In the genomic region with DNA sequence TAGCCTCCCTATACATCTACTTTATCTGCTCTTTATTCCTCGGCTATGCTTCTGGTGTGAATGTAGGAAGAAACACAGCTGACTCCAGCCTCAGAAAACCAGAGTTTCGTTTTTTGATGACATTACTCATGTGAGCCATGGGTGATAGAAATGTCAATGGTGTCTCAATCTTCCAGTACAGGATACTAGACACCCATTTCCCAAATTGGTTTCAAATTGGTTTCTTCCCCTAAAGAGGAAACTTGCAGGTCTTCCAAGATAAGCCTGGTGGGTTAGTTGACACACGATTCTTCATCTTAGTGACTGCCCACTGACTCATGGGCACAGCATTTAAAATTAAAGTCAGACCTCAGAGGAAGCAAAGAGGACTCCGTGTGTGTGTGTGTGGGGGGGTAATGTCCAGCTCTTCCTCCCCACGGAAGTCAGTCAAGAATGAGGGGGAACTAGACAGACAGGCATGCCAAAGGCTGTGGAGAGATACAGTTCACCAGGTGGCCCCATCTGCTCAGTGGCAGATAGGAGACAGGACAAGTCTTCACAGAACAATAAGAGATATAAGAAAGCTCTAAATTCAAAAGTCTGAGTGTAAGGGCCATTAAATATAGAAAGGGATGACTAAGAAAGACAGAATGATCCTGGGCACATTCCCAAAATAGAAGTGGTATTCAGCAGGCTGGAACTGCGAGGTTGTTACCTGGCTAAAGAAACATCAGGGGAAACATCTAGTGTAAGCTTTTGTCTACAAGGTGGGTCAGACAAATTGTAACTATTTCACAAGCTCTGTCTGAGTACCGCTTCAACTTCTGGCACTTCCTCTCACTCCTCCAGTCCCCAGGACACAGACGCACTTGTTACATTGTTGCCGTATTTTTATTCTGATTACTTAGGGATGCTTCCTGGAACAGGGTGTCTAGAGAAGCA, we compare ENCODE assay signal across 21 mouse cellular contexts. TPM values are rescaled to one million over a fixed set of nuclear protein-coding genes. Genes with fewer than 3 reads are reported as not detected.
DNase-seq lines count a peak whose midpoint lies in the region; ATAC-seq and TF ChIP-seq lines count a peak whose summit lies in the region.
"Had no signal": no experiment of that assay in that cellular context is flagged by ENCODE, and none has a peak within 500 bp of the region (broad histone marks: within the 10 kb centered on the region; RNA-seq: fewer than 3 reads in every experiment).

No protein-coding gene starts in this region.

- DNase-seq in left cerebral cortex, adult 2 months (ENCODE audit: extremely low spot score in 1 of 2, low spot score in 2 of 2): no peak
- no peak for DNase-seq in left cerebral cortex, postnatal 4 days
- peak; percentile 54 for DNase-seq in NIH3T3 (ENCODE audit: low read depth)
- no peak for DNase-seq in right cerebral cortex, postnatal 36 days (ENCODE audit: low spot score in 2 of 2)
- no peak for DNase-seq in adrenal gland, adult 18-20 months (ENCODE audit: low spot score in 2 of 2)
- DNase-seq: adrenal gland, postnatal 14 days; cerebellum, postnatal 25 days; gastrocnemius, postnatal 36 days; kidney, adult 18-20 months; kidney, postnatal 25 days; thymus, postnatal 14 days had no signal

- H3K4me3 ChIP-seq in left cerebral cortex, adult 2 months: no peak overlapping the region
- no peak overlapping the region for H3K4me3 ChIP-seq in myocyte
- H3K4me3 ChIP-seq: limb, embryonic 10.5 days; liver, embryonic 12.5 days had no signal

- H3K27me3 ChIP-seq in myocyte (ENCODE audit: control insufficient read depth, insufficient read depth, insufficient read length): no peaks in the 10 kb centered on the region
- H3K27me3 ChIP-seq: liver, embryonic 12.5 days had no signal

- TF ChIP-seq CTCF in left cerebral cortex, adult 2 months (IDR thresholded peaks at IDR 0.05): no peak

- intact Hi-C loops in left cerebral cortex, adult 2 months (cut with DNase I): loop anchor here (2.0 kb wide), 2 partner anchors 38 to 96 kb away; no protein-coding TSS in a partner anchor
- intact Hi-C loops in left cerebral cortex, postnatal 4 days (cut with DNase I): no loop called here

- H3K36me3 ChIP-seq in myocyte (ENCODE audit: control insufficient read depth, insufficient read depth): no peaks in the 10 kb centered on the region
- H3K36me3 ChIP-seq: limb, embryonic 10.5 days; liver, embryonic 12.5 days had no signal

- peak overlapping the region; percentile 50 for H3K4me2 ChIP-seq in myocyte (ENCODE audit: low read depth)
- H3K4me2 ChIP-seq: liver, embryonic 12.5 days had no signal

- H3K79me2 ChIP-seq in myocyte (ENCODE audit: control insufficient read depth, insufficient read depth): no peaks in the 10 kb centered on the region

- ATAC-seq in hematopoietic stem cell, adult 5-6 weeks (replicated peaks in 1 of 2; ENCODE audit: insufficient read depth in 1 of 2, low FRiP score in 2 of 2, low TSS enrichment in 1 of 2, low read depth in 1 of 2, poor library complexity in 2 of 2, severe bottlenecking in 2 of 2): peak; percentile 40; a peak in 2 of 4 replicates
- ATAC-seq: CD4-positive, CD25-positive, alpha-beta regulatory T cell, adult 4 months; hindbrain, postnatal 0 days; liver, embryonic 12.5 days had no signal

- TF ChIP-seq POLR2A in myocyte (IDR thresholded peaks at IDR 0.05; ENCODE audit: insufficient read length, low read depth): no peak

- peak overlapping the region; percentile 76 for H3K27ac ChIP-seq in left cerebral cortex, adult 2 months
- H3K27ac ChIP-seq: hindbrain, postnatal 0 days; limb, embryonic 10.5 days; liver, embryonic 12.5 days had no signal

- H3ac ChIP-seq in myocyte (ENCODE audit: control insufficient read depth, insufficient read length): no peak overlapping the region

TF ChIP-seq in myocyte, 11 proteins besides CTCF, POLR2A, EP300 and RAD21:
- TF ChIP-seq MAX (IDR thresholded peaks at IDR 0.05; ENCODE audit: low read depth) (no peak), MYOD1 (IDR thresholded peaks at IDR 0.05; ENCODE audit: control insufficient read depth in 1 of 3, insufficient read length in 2 of 3, low read depth in 2 of 3) (no peak), E2F4 (IDR thresholded peaks at IDR 0.05; ENCODE audit: insufficient read depth) (no peak), CEBPB (IDR thresholded peaks at IDR 0.05; ENCODE audit: insufficient read depth, poor library complexity, severe bottlenecking) (no peak)

RNA-seq across cellular contexts. Expression of gene Tmco5, which starts 44.3 kb away (rescaled TPM):
- 1 to 10 TPM; 4.1 to 4.2 TPM for total RNA-seq in left cerebral cortex, adult 2 months (2021)
- under 1 TPM; 0.34 to 0.72 TPM for total RNA-seq in left cerebral cortex, postnatal 4 days (2021)
- total RNA-seq in hematopoietic stem cell, adult 5-6 weeks (2017): not detected in 2 replicates
- polyA plus RNA-seq in myocyte (2012; fragmentation: generic; extraction: Trizol): not detected
- total RNA-seq in adrenal gland, adult 18-20 months (2021): not detected
- total RNA-seq: adrenal gland, postnatal 14 days; gastrocnemius, postnatal 36 days; hindbrain, postnatal 0 days; neutrophil, adult 5-6 weeks had no signal
- polyA plus RNA-seq: CD4-positive, CD25-positive, alpha-beta regulatory T cell, adult 4 months; embryonic facial prominence, embryonic 11.5 days; heart, embryonic 16.5 days; hindbrain, postnatal 0 days; limb, embryonic 10.5 days; liver, embryonic 12.5 days; stomach, embryonic 14.5 days had no signal
